Mouse (Mus musculus) subcutaneous adipose tissue, adult 2 months (tissue): ENCODE measurements around the gene Tecpr2. TPM values are rescaled to one million over a fixed set of nuclear protein-coding genes. Genes with fewer than 3 reads are reported as not detected.

Experiments used
- polyA plus RNA-seq: library from polyadenylated mRNA; depleted of rRNA; stranded (reverse); fragments of >200 nt; gene quantifications from 2 replicates; pipeline ENCODE4 v1.2.3, GENCODE M21; 2012; ENCODE audit warnings: low replicate concordance; rRNA removed

Tecpr2 gene
- 7.8 and 9.7 TPM in 2 replicates for polyA plus RNA-seq

GRCm38 (mm10) chr12:110889036-110890020 is at the start of gene Tecpr2, which contains the start of gene Cinp:
Gene Tecpr2 (plus strand): TSS chr12:110889264.
Gene Cinp (minus strand): TSS chr12:110889145.

GRCm38 (mm10) chr12:110840348-110841198 is 48.5 kb upstream of the Tecpr2 start, which contains the start of gene Mok:
Gene Mok (minus strand): TSS chr12:110840939.

GRCm38 (mm10) chr12:110850010-110850928 is 38.8 kb upstream of the Tecpr2 start, which contains the start of gene Zfp839:
Gene Zfp839 (plus strand): TSS chr12:110850253.

GRCm38 (mm10) chr12:110978607-110979406 is 89.7 kb downstream of the Tecpr2 start, which contains the start of gene Ankrd9:
Gene Ankrd9 (minus strand): TSS chr12:110979040.

Other genes with a start within 250 kb of the Tecpr2 start
- not detected in 2 replicates for gene 1700001K19Rik, start 206.6 kb upstream of the Tecpr2 start, polyA plus RNA-seq
- gene Hsp90aa1, start 186.5 kb upstream of the Tecpr2 start, polyA plus RNA-seq, result 92.4 and 164 TPM in 2 replicates
- 18.2 and 23.6 TPM in 2 replicates for gene Wdr20, start 151.3 kb upstream of the Tecpr2 start, polyA plus RNA-seq
- 0.63 and 2.8 TPM in 2 replicates for gene Mok, start 48.3 kb upstream of the Tecpr2 start, polyA plus RNA-seq
- gene Zfp839, start 39.0 kb upstream of the Tecpr2 start, polyA plus RNA-seq, result 5.6 and 9.0 TPM in 2 replicates
- gene Cinp, start 119 bp upstream of the Tecpr2 start, polyA plus RNA-seq, result 51.2 and 60.3 TPM in 2 replicates
- gene Ankrd9, start 89.8 kb downstream of the Tecpr2 start, polyA plus RNA-seq, result 15.7 and 17.4 TPM in 2 replicates
- 6.3 and 16.8 TPM in 2 replicates for gene Rcor1, start 150.1 kb downstream of the Tecpr2 start, polyA plus RNA-seq